Mouse (Mus musculus) liver, adult 2 months (tissue): ENCODE data around the gene Rassf5. TPM values are rescaled to one million over a fixed set of nuclear protein-coding genes. Genes with fewer than 3 reads are reported as not detected.

Experiments
- DNase-seq: peaks from one replicate; pipeline ENCODE4 v3.0.0-alpha.2; 2011; ENCODE audit warnings: low read depth, low spot score; ENCODE audit errors: extremely low read depth
- H3K27ac ChIP-seq: fragments of 200-500 bp; replicated peaks from 2 replicates; pipeline ENCODE4 v1.5.1; 2012; ENCODE audit warnings: low read depth, mild to moderate bottlenecking, control low read depth, inconsistent platforms, low read length; ENCODE audit not compliant: insufficient read depth
- H3K27me3 ChIP-seq: fragments of 200-500 bp; 2 replicates; pipeline ENCODE4 v1.6.1; 2012; ENCODE audit warnings: mild to moderate bottlenecking, moderate library complexity, low read length, inconsistent platforms; ENCODE audit not compliant: control insufficient read depth, insufficient read depth
- H3K36me3 ChIP-seq: fragments of 200-500 bp; 2 replicates; pipeline ENCODE4 v1.6.1; 2012; ENCODE audit warnings: low read length, inconsistent platforms; ENCODE audit not compliant: control insufficient read depth, insufficient read depth
- H3K4me1 ChIP-seq: fragments of 200-500 bp; 2 replicates; pipeline ENCODE4 v1.6.1; 2011; ENCODE audit warnings: low read length; ENCODE audit not compliant: control insufficient read depth, insufficient read depth
- H3K4me3 ChIP-seq: fragments of 200-500 bp; 2 replicates; pipeline ENCODE4 v1.5.1; 2011; ENCODE audit warnings: low read depth, mild to moderate bottlenecking, control low read depth, low read length, moderate library complexity; ENCODE audit not compliant: insufficient read depth
- H3K79me2 ChIP-seq: fragments of 200-500 bp; 2 replicates; pipeline ENCODE4 v1.6.1; 2012; ENCODE audit warnings: inconsistent platforms, mild to moderate bottlenecking, low read length, moderate library complexity; ENCODE audit not compliant: control insufficient read depth, insufficient read depth
- H3K9ac ChIP-seq: fragments of 200-500 bp; 2 replicates; pipeline ENCODE4 v1.6.1; 2012; ENCODE audit warnings: low read depth, mild to moderate bottlenecking, control low read depth, inconsistent platforms, low read length
- CTCF ChIP-seq: fragments of 200-500 bp; IDR thresholded peaks from 2 replicates; pipeline ENCODE4 v1.5.1; 2011; ENCODE audit warnings: low read depth, low read length, control low read depth
- POLR2A ChIP-seq: fragments of 200-500 bp; IDR thresholded peaks from 2 replicates; pipeline ENCODE4 v1.6.1; 2011; ENCODE audit warnings: low read length, control low read depth; ENCODE audit not compliant: insufficient read depth; ENCODE audit errors: extremely low read depth
- WGBS: fragments of 180-500 bp; shearing (Covaris S2); methylation state at CpG from one replicate; pipeline ENCODE4 v1.1.7; 2018; 5-methylcytosine and 5-hydroxymethylcytosine counted together
- polyA plus RNA-seq: library from polyadenylated mRNA; depleted of rRNA; stranded (reverse); fragments of >200 nt; gene quantifications from 2 replicates; pipeline ENCODE4 v1.2.3, GENCODE M21; 2012
- total RNA-seq: library from RNA; depleted of rRNA; stranded (reverse); fragments of >200 nt; gene quantifications from 2 replicates; pipeline ENCODE4 v1.2.3, GENCODE M21; 2014

Rassf5 gene
- total and polyA plus RNA-seq, 2 experiments: 3.4 to 6.1 TPM

DNA sequence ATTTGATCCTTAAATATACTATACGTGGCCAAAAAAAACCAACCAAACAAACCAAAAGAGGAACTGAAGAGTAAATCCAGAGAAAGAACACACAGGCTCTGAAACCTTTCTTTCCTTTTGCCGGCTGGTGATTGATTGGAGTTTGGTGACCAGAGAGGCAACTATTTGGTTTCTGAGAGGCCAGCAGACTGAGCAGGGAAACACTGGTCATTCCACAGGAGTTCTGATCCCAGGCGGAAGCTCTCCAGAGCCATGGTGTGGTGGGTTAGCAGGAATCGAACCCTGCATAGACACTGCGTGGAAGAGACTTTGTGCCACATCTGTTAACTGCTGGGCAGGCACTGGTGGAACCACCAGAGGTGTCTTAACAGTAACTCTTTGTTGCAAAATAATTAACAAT is 67.0 kb downstream of the Rassf5 start:
- no peak for TF ChIP-seq POLR2A
- no peak for TF ChIP-seq CTCF
- H3K79me2 ChIP-seq: no peaks in the 10 kb centered on the region
- peaks cover 32% of the 10 kb centered on the region for H3K36me3 ChIP-seq
- H3K4me3 ChIP-seq: no peak overlapping the region
- no peak overlapping the region for H3K9ac ChIP-seq
- DNase-seq: no peak
- WGBS: 86% methylated on average over 5 of the region's 5 CpGs
- H3K27me3 ChIP-seq: no peaks in the 10 kb centered on the region
- no peak overlapping the region for H3K27ac ChIP-seq
- no peaks in the 10 kb centered on the region for H3K4me1 ChIP-seq

DNA sequence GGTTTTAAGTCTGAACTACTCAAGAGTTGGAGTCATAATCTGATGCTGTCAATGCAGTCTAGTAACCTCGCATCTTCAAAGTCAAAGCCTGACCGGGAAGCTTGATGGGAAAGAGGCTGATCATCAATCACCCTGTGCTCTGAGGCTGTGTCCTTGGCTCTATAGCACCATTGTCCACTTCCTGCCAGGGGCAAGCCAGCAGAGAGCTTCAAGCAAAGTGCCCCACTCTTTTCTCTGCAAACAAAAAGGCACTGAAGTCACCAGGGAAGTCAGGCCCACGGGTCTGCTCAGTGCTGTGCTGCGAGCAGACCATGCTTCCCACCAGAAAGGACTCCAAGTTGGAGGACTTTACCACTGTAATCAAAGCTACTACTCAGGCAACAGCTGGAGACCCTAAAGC is 67.8 kb downstream of the Rassf5 start:
- no peak for DNase-seq
- H3K27ac ChIP-seq: no peak overlapping the region
- H3K36me3 ChIP-seq: peaks cover 36% of the 10 kb centered on the region
- 79% methylated on average over 4 of the region's 4 CpGs for WGBS
- no peak overlapping the region for H3K4me3 ChIP-seq
- H3K9ac ChIP-seq: no peak overlapping the region
- TF ChIP-seq CTCF (no peak), POLR2A (no peak)
- H3K79me2 ChIP-seq: no peaks in the 10 kb centered on the region
- H3K27me3 ChIP-seq: no peaks in the 10 kb centered on the region
- no peaks in the 10 kb centered on the region for H3K4me1 ChIP-seq

DNA sequence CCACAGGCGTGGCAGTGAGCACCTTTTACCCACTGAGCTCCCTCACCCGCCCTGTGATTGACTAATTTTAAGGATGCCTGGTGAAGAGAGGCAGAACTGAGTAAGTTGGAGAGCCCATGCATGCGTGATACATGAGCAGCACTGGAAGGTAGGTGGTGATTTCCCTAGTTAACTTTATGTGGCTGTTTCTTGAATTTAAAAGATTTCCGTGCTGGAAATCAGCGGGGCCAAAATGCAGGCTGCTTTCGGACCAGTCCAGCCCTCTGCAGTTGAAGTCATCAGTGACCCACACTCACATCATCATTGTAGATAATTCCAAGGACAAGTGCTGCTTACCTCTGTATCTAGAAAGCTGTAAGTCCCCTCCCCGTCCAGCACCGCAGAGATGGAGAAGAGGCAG is 69.2 kb downstream of the Rassf5 start:
- H3K4me3 ChIP-seq: no peak overlapping the region
- no peaks in the 10 kb centered on the region for H3K4me1 ChIP-seq
- H3K36me3 ChIP-seq: peaks cover 40% of the 10 kb centered on the region
- no peaks in the 10 kb centered on the region for H3K79me2 ChIP-seq
- WGBS: 95% methylated on average over 8 of the region's 8 CpGs
- no peaks in the 10 kb centered on the region for H3K27me3 ChIP-seq
- H3K9ac ChIP-seq: no peak overlapping the region
- TF ChIP-seq CTCF: no peak
- TF ChIP-seq POLR2A: no peak
- H3K27ac ChIP-seq: no peak overlapping the region
- DNase-seq: no peak

DNA sequence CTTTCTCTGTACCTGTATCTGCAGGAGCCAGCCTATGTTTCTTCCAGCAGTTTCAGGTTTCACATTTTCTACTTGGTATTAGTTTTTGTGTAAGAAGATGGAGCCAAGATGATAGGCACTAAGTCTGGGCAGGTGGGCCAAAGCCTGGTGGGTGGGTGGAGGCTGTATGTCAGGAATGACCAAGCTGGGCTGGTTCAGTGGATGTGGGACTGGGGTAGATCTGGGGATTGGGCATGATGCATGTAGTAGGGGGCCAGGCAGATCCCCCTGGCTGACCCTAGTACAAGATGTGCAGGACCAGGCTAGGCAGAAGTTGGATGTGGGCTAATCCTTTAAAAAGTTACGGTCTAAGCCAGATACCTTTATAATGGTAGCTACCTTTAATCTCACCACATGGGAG is 69.9 kb downstream of the Rassf5 start:
- DNase-seq: no peak
- WGBS: 96% methylated on average over 1 of the region's 1 CpGs
- no peaks in the 10 kb centered on the region for H3K79me2 ChIP-seq
- H3K27me3 ChIP-seq: no peaks in the 10 kb centered on the region
- no peak overlapping the region for H3K9ac ChIP-seq
- no peaks in the 10 kb centered on the region for H3K4me1 ChIP-seq
- peaks cover 40% of the 10 kb centered on the region for H3K36me3 ChIP-seq
- H3K4me3 ChIP-seq: no peak overlapping the region
- no peak overlapping the region for H3K27ac ChIP-seq
- no peak for TF ChIP-seq POLR2A
- no peak for TF ChIP-seq CTCF

DNA sequence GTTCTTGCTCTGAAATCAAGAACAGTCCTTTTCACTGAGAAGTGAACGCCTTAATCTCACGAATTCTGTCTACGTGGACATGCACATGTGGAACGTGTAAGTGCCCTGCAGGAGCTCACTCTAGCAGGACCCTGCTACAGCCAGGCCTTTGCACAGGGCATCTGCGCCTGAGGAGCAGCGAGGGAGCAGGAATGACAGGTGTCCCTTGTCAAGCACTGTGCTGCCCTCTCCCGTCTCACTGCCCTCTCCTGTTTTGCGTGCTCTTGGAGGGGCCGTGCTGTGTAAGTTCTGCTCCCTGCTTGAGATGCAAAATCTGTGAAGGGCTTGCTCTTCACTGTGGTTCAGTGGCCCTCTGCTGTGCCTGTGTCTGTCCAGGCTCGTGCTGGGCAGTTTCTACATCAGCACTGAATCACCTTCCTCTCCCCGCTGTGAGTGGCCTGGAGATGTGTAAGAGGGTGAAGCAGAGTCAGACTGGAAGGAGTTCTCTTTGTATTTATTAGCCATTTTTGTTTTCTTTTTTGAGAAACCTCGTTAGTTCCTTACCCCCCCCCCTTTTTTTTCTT is 70.7 kb downstream of the Rassf5 start:
- WGBS: 84% methylated on average over 12 of the region's 12 CpGs
- peaks cover 40% of the 10 kb centered on the region for H3K36me3 ChIP-seq
- H3K79me2 ChIP-seq: no peaks in the 10 kb centered on the region
- H3K9ac ChIP-seq: no peak overlapping the region
- H3K4me3 ChIP-seq: no peak overlapping the region
- TF ChIP-seq POLR2A: no peak
- no peak for TF ChIP-seq CTCF
- no peak overlapping the region for H3K27ac ChIP-seq
- H3K4me1 ChIP-seq: no peaks in the 10 kb centered on the region
- no peaks in the 10 kb centered on the region for H3K27me3 ChIP-seq
- no peak for DNase-seq

DNA sequence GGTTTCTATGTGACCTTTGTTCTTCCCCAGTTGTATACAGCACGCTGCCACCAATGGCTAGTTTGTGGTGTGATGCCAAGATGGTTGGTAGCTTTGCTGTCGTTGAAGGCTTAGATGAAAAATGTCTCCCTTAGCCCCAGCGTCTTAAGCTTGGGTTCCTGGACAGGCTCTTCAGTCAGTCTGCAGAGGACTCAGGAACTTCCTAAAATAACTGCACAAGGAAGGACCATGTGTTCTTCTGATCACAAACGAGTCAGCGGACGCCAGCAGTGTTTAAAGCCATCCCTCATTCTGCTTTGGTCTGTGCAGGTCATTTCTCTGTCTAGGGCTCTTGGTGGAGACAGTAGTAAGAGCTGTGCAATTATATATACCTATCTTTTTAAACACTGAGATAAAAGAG is 71.2 kb downstream of the Rassf5 start:
- Histone ChIP-seq H3K4me1 (no peaks in the 10 kb centered on the region), H3K9ac (no peak overlapping the region), H3K27me3 (no peaks in the 10 kb centered on the region), H3K79me2 (no peaks in the 10 kb centered on the region), H3K4me3 (no peak overlapping the region), H3K36me3 (peaks cover 40% of the 10 kb centered on the region), H3K27ac (no peak overlapping the region)
- DNase-seq: no peak
- WGBS: 75% methylated on average over 6 of the region's 6 CpGs
- TF ChIP-seq POLR2A (no peak), CTCF (no peak)
